Mouse (Mus musculus) hindbrain, embryonic 15.5 days (tissue): ENCODE data around the gene Qrich2. TPM values are rescaled to one million over a fixed set of nuclear protein-coding genes. Genes with fewer than 3 reads are reported as not detected.
"Not testable (repeated sequence)": the region's sequence is repeated elsewhere in the genome, so short reads cannot be mapped to it uniquely, and the experiment has no call there.

ENCODE experiments used
- ATAC-seq: fragments of 200-750 bp; cut with Nextera tagmentation; 2 replicates; pipeline ENCODE4 v1.8.0; 2017; ENCODE audit warnings: low read depth, moderate number of reproducible peaks, moderate TSS enrichment; ENCODE audit not compliant: low FRiP score
- H3K27ac ChIP-seq: fragments of 300-500 bp; sonication (generic); replicated peaks from 2 replicates; pipeline ENCODE4 v1.5.1; 2015; ENCODE audit warnings: mild to moderate bottlenecking, inconsistent platforms
- H3K27me3 ChIP-seq: fragments of 300-500 bp; sonication (generic); 2 replicates; pipeline ENCODE4 v1.6.1; 2015; ENCODE audit warnings: control low read depth, inconsistent platforms
- H3K36me3 ChIP-seq: fragments of 300-500 bp; sonication (generic); 2 replicates; pipeline ENCODE4 v1.6.1; 2015; ENCODE audit warnings: control low read depth, inconsistent platforms
- H3K4me1 ChIP-seq: fragments of 300-500 bp; sonication (generic); replicated peaks from 2 replicates; pipeline ENCODE4 v1.6.1; 2015; ENCODE audit warnings: control low read depth, inconsistent platforms
- H3K4me2 ChIP-seq: fragments of 300-500 bp; sonication (generic); 2 replicates; pipeline ENCODE4 v1.6.1; 2015; ENCODE audit warnings: moderate library complexity, mild to moderate bottlenecking, inconsistent platforms
- H3K4me3 ChIP-seq: fragments of 300-500 bp; sonication (generic); 2 replicates; pipeline ENCODE4 v1.5.1; 2015; ENCODE audit warnings: mild to moderate bottlenecking, inconsistent platforms
- H3K9ac ChIP-seq: fragments of 300-500 bp; sonication (generic); 2 replicates; pipeline ENCODE4 v1.6.1; 2015; ENCODE audit warnings: inconsistent platforms
- H3K9me3 ChIP-seq: fragments of 300-500 bp; sonication (generic); 2 replicates; pipeline ENCODE4 v1.6.1; 2016; ENCODE audit warnings: control low read depth, inconsistent platforms
- WGBS: fragments of 180-500 bp; shearing (Covaris S2); methylation state at CpG from one replicate; pipeline ENCODE4 v1.1.7; 2015; 5-methylcytosine and 5-hydroxymethylcytosine counted together
- polyA plus RNA-seq: library from polyadenylated mRNA; unstranded; fragments of >200 nt; fragmentation: Nextera tagmentation; extraction: Ambion mirVana; gene quantifications from 2 replicates; pipeline ENCODE4 v1.2.1, GENCODE M21; 2015

Qrich2 gene
- polyA plus RNA-seq, 1 experiment from 2014 or later = 0.47 TPM

GRCm38 (mm10) chr11:116488207-116488606 lies 22.2 kb upstream of the Qrich2 start:
- no peak overlapping the region for H3K9ac ChIP-seq
- no peak for ATAC-seq
- H3K4me1 ChIP-seq = peaks cover 14% of the 10 kb centered on the region
- H3K27ac ChIP-seq = no peak overlapping the region
- H3K36me3 ChIP-seq = peaks cover 26% of the 10 kb centered on the region
- 0 out of 2 replicates have a peak overlapping the region, but pooled peaks have one; percentile 72 for H3K4me2 ChIP-seq
- no peaks in the 10 kb centered on the region for H3K9me3 ChIP-seq
- no peak overlapping the region for H3K4me3 ChIP-seq
- no peaks in the 10 kb centered on the region for H3K27me3 ChIP-seq

- Histone ChIP-seq H3K4me2 (no peak overlapping the region), H3K9me3 (no peaks in the 10 kb centered on the region), H3K27me3 (no peaks in the 10 kb centered on the region), H3K4me3 (no peak overlapping the region), H3K27ac (no peak overlapping the region), H3K9ac (no peak overlapping the region), H3K36me3 (peaks cover 48% of the 10 kb centered on the region), H3K4me1 (peaks cover 8% of the 10 kb centered on the region)
- WGBS = 96% methylated on average over 8 of the region's 8 CpGs
- no peak for ATAC-seq
These were observed 18.2 kb upstream of the Qrich2 start for GRCm38 (mm10) chr11:116484261-116484660.

GRCm38 (mm10) chr11:116481776-116482175 lies 15.7 kb upstream of the Qrich2 start:
- H3K4me3 ChIP-seq = no peak overlapping the region
- 70% methylated on average over 7 of the region's 7 CpGs for WGBS
- ATAC-seq = no peak
- no peak overlapping the region for H3K4me2 ChIP-seq
- no peaks in the 10 kb centered on the region for H3K4me1 ChIP-seq
- peaks cover 70% of the 10 kb centered on the region for H3K36me3 ChIP-seq
- no peaks in the 10 kb centered on the region for H3K27me3 ChIP-seq
- no peaks in the 10 kb centered on the region for H3K9me3 ChIP-seq
- no peak overlapping the region for H3K9ac ChIP-seq
- no peak overlapping the region for H3K27ac ChIP-seq

GRCm38 (mm10) chr11:116480975-116481374 lies 14.9 kb upstream of the Qrich2 start:
- WGBS = 92% methylated on average over 8 of the region's 8 CpGs

GRCm38 (mm10) chr11:116479832-116480231 lies 13.8 kb upstream of the Qrich2 start:
- Histone ChIP-seq H3K36me3 (peaks cover 72% of the 10 kb centered on the region), H3K9me3 (no peaks in the 10 kb centered on the region), H3K4me3 (no peak overlapping the region), H3K27ac (no peak overlapping the region), H3K4me1 (no peaks in the 10 kb centered on the region), H3K4me2 (no peak overlapping the region), H3K27me3 (no peaks in the 10 kb centered on the region), H3K9ac (no peak overlapping the region)
- no peak for ATAC-seq
- WGBS = 56% methylated on average over 8 of the region's 8 CpGs

More at GRCm38 (mm10) chr11:116480975-116481374, 14.9 kb upstream of the Qrich2 start:
- Histone ChIP-seq H3K9me3 (no peaks in the 10 kb centered on the region), H3K27ac (no peak overlapping the region), H3K36me3 (peaks cover 74% of the 10 kb centered on the region), H3K27me3 (no peaks in the 10 kb centered on the region), H3K4me3 (no peak overlapping the region), H3K4me2 (no peak overlapping the region), H3K4me1 (no peaks in the 10 kb centered on the region), H3K9ac (no peak overlapping the region)
- ATAC-seq = no peak

- Histone ChIP-seq H3K27ac (no peak overlapping the region), H3K4me2 (no peak overlapping the region), H3K27me3 (no peaks in the 10 kb centered on the region), H3K9ac (no peak overlapping the region), H3K36me3 (peaks cover 71% of the 10 kb centered on the region), H3K4me3 (no peak overlapping the region), H3K9me3 (no peaks in the 10 kb centered on the region), H3K4me1 (no peaks in the 10 kb centered on the region)
- no peak for ATAC-seq
- 75% methylated on average over 7 of the region's 7 CpGs for WGBS
These were observed 12.9 kb upstream of the Qrich2 start for GRCm38 (mm10) chr11:116478978-116479377.

GRCm38 (mm10) chr11:116477160-116477759 lies 11.2 kb upstream of the Qrich2 start:
- no peaks in the 10 kb centered on the region for H3K27me3 ChIP-seq
- no peak overlapping the region for H3K4me3 ChIP-seq
- no peak for ATAC-seq
- H3K27ac ChIP-seq = no peak overlapping the region
- H3K4me1 ChIP-seq = no peaks in the 10 kb centered on the region
- H3K36me3 ChIP-seq = peaks cover 76% of the 10 kb centered on the region
- no peak overlapping the region for H3K9ac ChIP-seq
- H3K9me3 ChIP-seq = no peaks in the 10 kb centered on the region
- H3K4me2 ChIP-seq = no peak overlapping the region
- WGBS = 72% methylated on average over 15 of the region's 15 CpGs

DNA sequence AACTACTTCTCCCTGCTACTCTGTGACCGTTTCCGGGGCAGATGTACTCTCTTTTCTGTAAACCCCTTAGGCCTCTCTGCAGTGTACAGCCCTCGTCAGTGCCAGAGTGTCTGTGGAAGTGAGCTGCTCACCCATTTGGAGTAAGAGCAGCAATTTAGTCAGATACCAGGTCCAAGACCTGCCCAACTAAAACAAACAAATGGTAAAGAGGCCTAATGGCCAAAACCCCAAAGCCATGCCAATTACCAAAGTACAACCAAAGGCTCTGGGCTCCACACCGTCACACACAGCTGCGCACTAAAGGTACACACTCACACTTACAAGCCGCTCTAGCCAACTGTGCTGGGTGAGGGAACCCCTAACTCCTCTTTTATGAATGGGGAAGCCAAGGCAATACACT lies 10.7 kb upstream of the Qrich2 start:
- H3K27ac ChIP-seq = no peak overlapping the region
- no peaks in the 10 kb centered on the region for H3K4me1 ChIP-seq
- peaks cover 77% of the 10 kb centered on the region for H3K36me3 ChIP-seq
- no peak for ATAC-seq
- H3K4me2 ChIP-seq = no peak overlapping the region
- no peaks in the 10 kb centered on the region for H3K27me3 ChIP-seq
- WGBS = 90% methylated on average over 6 of the region's 6 CpGs
- no peaks in the 10 kb centered on the region for H3K9me3 ChIP-seq
- H3K9ac ChIP-seq = no peak overlapping the region
- no peak overlapping the region for H3K4me3 ChIP-seq

DNA sequence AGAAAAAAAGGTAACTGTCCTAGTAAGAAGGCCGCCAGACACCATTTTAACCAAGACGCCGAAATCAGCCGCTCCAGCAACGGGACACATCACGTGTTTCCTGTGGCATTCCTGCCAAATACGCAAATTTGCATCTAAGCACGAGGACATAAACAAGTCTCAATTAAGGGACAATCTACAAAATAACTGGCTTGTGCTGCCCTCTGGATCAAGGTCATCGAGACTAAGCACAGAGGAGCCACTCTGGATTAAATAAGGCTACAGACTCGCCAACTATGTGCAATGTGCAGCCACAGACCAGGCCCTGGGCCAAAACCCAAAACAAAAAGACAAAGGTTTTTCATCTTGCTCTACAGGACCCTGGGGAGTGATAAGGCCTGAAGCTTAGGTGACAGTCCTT lies 10.0 kb upstream of the Qrich2 start:
- Histone ChIP-seq H3K36me3 (peaks cover 80% of the 10 kb centered on the region), H3K27ac (no peak overlapping the region), H3K4me3 (no peak overlapping the region), H3K9ac (no peak overlapping the region), H3K27me3 (no peaks in the 10 kb centered on the region), H3K9me3 (no peaks in the 10 kb centered on the region), H3K4me2 (no peak overlapping the region), H3K4me1 (no peaks in the 10 kb centered on the region)
- no peak for ATAC-seq
- WGBS = 77% methylated on average over 10 of the region's 10 CpGs

DNA sequence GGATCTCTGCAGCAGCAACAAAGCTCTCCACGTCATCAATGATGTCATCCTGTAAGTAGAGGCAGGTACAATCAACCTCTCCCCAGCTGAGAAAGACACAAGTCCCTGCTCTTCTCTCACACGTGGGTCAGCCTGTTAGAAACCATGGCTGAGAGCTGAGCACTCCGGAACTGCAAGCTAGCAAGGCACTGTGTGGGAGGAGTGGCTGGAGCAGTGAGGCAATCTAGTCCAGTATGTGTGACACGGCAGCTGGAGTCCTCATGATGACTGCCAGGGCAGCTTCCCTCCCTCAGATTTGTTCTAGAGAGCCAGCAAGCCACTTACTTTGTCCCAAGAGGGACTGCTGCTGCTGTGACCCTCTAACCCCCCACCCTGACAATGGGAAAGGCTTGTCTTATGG lies 6.2 kb upstream of the Qrich2 start:
- H3K4me2 ChIP-seq = no peak overlapping the region
- 88% methylated on average over 4 of the region's 4 CpGs for WGBS
- H3K36me3 ChIP-seq = peaks cover 67% of the 10 kb centered on the region
- H3K27ac ChIP-seq = no peak overlapping the region
- H3K9ac ChIP-seq = no peak overlapping the region
- no peak overlapping the region for H3K4me3 ChIP-seq
- no peaks in the 10 kb centered on the region for H3K9me3 ChIP-seq
- no peaks in the 10 kb centered on the region for H3K4me1 ChIP-seq
- no peak for ATAC-seq
- no peaks in the 10 kb centered on the region for H3K27me3 ChIP-seq

DNA sequence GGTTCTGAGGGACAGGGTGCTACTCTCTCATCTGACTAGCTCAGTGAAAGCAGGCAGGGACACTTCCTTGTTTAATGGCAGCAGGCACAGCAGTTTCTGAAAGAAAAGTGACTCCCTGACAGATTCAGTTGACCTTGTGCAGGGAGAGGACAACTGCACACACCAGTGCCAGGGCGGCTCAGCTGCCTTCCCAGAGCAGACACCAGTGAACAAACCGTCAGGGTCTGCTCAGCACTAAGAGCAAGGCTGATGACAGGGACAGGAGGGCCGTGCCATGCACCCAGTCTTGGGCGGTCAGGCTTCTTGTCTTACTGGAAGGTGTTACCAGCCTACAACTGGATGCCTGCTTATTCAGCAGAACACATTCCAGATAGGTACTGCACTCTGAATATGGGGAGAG lies 4.9 kb upstream of the Qrich2 start:
- Histone ChIP-seq H3K27ac (no peak overlapping the region), H3K4me3 (no peak overlapping the region), H3K4me1 (no peaks in the 10 kb centered on the region), H3K4me2 (no peak overlapping the region), H3K36me3 (peaks cover 56% of the 10 kb centered on the region), H3K27me3 (no peaks in the 10 kb centered on the region), H3K9ac (no peak overlapping the region), H3K9me3 (no peaks in the 10 kb centered on the region)
- no peak for ATAC-seq
- 86% methylated on average over 4 of the region's 4 CpGs for WGBS

GRCm38 (mm10) chr11:116470249-116470648 lies 4.2 kb upstream of the Qrich2 start:
- H3K4me2 ChIP-seq = no peak overlapping the region
- no peak overlapping the region for H3K4me3 ChIP-seq
- H3K27ac ChIP-seq = no peak overlapping the region
- no peaks in the 10 kb centered on the region for H3K9me3 ChIP-seq
- 81% methylated on average over 3 of the region's 3 CpGs for WGBS
- peaks cover 50% of the 10 kb centered on the region for H3K36me3 ChIP-seq
- no peaks in the 10 kb centered on the region for H3K27me3 ChIP-seq
- ATAC-seq = no peak
- no peaks in the 10 kb centered on the region for H3K4me1 ChIP-seq
- H3K9ac ChIP-seq = no peak overlapping the region

GRCm38 (mm10) chr11:116468338-116468737 lies 2.3 kb upstream of the Qrich2 start:
- not testable (repeated sequence) for H3K9ac ChIP-seq

More at GRCm38 (mm10) chr11:116468338-116468737, 2.3 kb upstream of the Qrich2 start:
- H3K27me3 ChIP-seq, H3K4me3 ChIP-seq, H3K4me2 ChIP-seq, ATAC-seq, H3K27ac ChIP-seq, H3K4me1 ChIP-seq, H3K9me3 ChIP-seq: not testable (repeated sequence)
- peaks cover 36% of the 10 kb centered on the region for H3K36me3 ChIP-seq
- WGBS = 89% methylated on average over 3 of the region's 3 CpGs
